25 mouse cellular contexts compared by ENCODE assay signal in genomic region chr2:120284705-120285104, GRCm38 (mm10). TPM values are rescaled to one million over a fixed set of nuclear protein-coding genes. Genes with fewer than 3 reads are reported as not detected.
"Had no signal": no experiment of that assay in that cellular context is flagged by ENCODE, and none has a peak within 500 bp of the region (broad histone marks: within the 10 kb centered on the region; RNA-seq: fewer than 3 reads in every experiment).

No protein-coding gene starts in this region.

- ATAC-seq: lung, postnatal 0 days had no signal

- H3K9me3 ChIP-seq: limb, embryonic 12.5 days; limb, embryonic 15.5 days; liver, embryonic 15.5 days had no signal

- DNase-seq: kidney, adult 18-20 months; kidney, adult 9 months; kidney, postnatal 14 days; kidney, postnatal 4 days; left cerebral cortex, postnatal 4 days; lung, embryonic 14.5 days; midbrain, embryonic 14.5 days; thymus, adult 18-20 months; thymus, postnatal 36 days had no signal

- H3K27me3 ChIP-seq: limb, embryonic 12.5 days; limb, embryonic 15.5 days; liver, embryonic 15.5 days had no signal

- H3K4me3 ChIP-seq: limb, embryonic 12.5 days; limb, embryonic 15.5 days; liver, embryonic 15.5 days had no signal

- H3K36me3 ChIP-seq: limb, embryonic 12.5 days; limb, embryonic 15.5 days; liver, embryonic 15.5 days had no signal

- H3K27ac ChIP-seq: limb, embryonic 12.5 days; limb, embryonic 15.5 days; liver, embryonic 15.5 days had no signal

- H3K4me1 ChIP-seq: limb, embryonic 12.5 days; liver, embryonic 15.5 days had no signal

- H3K9ac ChIP-seq: limb, embryonic 12.5 days; limb, embryonic 15.5 days; liver, embryonic 15.5 days; lung, embryonic 14.5 days had no signal

- H3K4me2 ChIP-seq: limb, embryonic 12.5 days; limb, embryonic 15.5 days; liver, embryonic 15.5 days; lung, embryonic 14.5 days; midbrain, embryonic 11.5 days had no signal

RNA-seq across cellular contexts. Expression of gene Pla2g4d, which starts 4.3 kb away (rescaled TPM):
- total RNA-seq: layer of hippocampus, adult 18-20 months; left cerebral cortex, adult 8-10 months; megakaryocyte progenitor cell, adult 5-6 weeks; megakaryocyte-erythroid progenitor cell, adult 5-6 weeks had no signal
- polyA plus RNA-seq: liver, embryonic 15.5 days; lung, embryonic 14.5 days; lung, postnatal 0 days; midbrain, embryonic 14.5 days; neural tube, embryonic 11.5 days; neural tube, embryonic 14.5 days; small intestine, adult 2 months; stomach, embryonic 14.5 days; urinary bladder, adult 2 months had no signal

RNA-seq across cellular contexts. Expression of gene Pla2g4f, which starts 29.3 kb away (rescaled TPM):
- total RNA-seq: layer of hippocampus, adult 18-20 months; left cerebral cortex, adult 8-10 months; left cerebral cortex, postnatal 14 days; left cerebral cortex, postnatal 4 days; megakaryocyte progenitor cell, adult 5-6 weeks; megakaryocyte-erythroid progenitor cell, adult 5-6 weeks had no signal
- polyA plus RNA-seq: liver, embryonic 15.5 days; midbrain, embryonic 11.5 days; midbrain, embryonic 14.5 days; midbrain, postnatal 0 days; neural tube, embryonic 11.5 days; neural tube, embryonic 14.5 days; stomach, embryonic 14.5 days had no signal

RNA-seq across cellular contexts. Expression of gene Pla2g4e, which starts 39.6 kb away (rescaled TPM):
- total RNA-seq: megakaryocyte progenitor cell, adult 5-6 weeks; megakaryocyte-erythroid progenitor cell, adult 5-6 weeks had no signal
- polyA plus RNA-seq: liver, embryonic 15.5 days; lung, embryonic 14.5 days; lung, postnatal 0 days had no signal
